Mouse (Mus musculus) lung, adult 10 weeks (tissue): Measurements from ENCODE around the gene Chst15. TPM values are rescaled to one million over a fixed set of nuclear protein-coding genes. Genes with fewer than 3 reads are reported as not detected.

Source experiments
- polyA plus RNA-seq: library from polyadenylated mRNA; stranded (reverse); fragments of 350-450 nt; fragmentation: Illumina TruSeq; extraction: RNeasy Lipid Tissue Mini Kit (QIAGEN cat#74804); gene quantifications from one replicate; pipeline ENCODE4 v1.2.3, GENCODE M21; 2014; ENCODE audit warnings: low read depth, low replicate concordance; ENCODE audit not compliant: insufficient read depth

Chst15 gene
- 10.4 TPM for polyA plus RNA-seq

GRCm38 (mm10) chr7:132317036-132317541 is at the start of gene Chst15:
TSS of gene Chst15 (minus strand) at chr7:132317228.

Other genes starting within 250 kb of the Chst15 start
- gene Cpxm2, start 162.5 kb downstream of the Chst15 start, polyA plus RNA-seq: 1.5 TPM